Mouse (Mus musculus) effector memory CD4-positive, alpha-beta T cell, adult 7 months (primary cell): Measurements from ENCODE around the gene Srrm1. TPM values are rescaled to one million over a fixed set of nuclear protein-coding genes. Genes with fewer than 3 reads are reported as not detected.

ENCODE experiments used
- polyA plus RNA-seq: library from polyadenylated mRNA; unstranded; fragments of 100-300 nt; shearing (Covaris generic); gene quantifications from one replicate; pipeline ENCODE4 v1.2.1, GENCODE M21; 2017

Srrm1 gene
- 219 TPM for polyA plus RNA-seq

DNA sequence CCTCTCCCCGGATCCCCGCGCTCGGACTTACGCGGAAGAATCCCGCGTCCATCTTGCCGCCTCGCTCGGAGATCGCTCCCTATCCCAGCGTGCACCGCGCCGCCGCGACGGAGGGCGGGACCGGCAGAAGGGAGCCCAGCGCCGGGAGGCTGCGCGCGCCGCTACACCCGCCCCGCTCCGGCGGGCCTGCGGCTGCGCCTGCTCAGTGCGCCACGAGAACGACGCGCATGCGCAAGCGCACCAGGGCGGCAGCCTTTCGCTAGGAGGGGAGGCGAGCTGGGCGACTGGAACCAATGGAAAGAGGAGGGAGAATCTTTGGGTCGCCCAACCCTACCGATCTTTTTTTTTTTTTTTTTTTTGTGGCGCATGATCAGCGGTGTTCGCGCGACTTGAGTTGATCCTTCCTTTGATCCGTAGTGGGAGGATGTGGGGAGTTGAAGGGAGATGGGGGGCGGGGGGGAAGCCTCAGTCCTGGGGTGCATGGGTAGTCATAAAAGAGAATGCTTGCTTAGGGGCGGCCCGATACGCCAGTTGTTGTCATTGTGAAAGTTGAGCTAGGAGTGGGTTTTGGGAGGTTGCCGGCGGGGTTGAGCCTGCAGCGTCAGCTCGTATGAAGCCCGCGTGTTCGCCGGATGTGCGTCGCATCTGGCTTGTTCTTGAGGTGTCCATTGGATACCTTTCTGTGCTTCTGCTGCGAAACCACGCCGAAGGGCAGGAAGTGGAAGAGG, at the start of gene Srrm1:
Gene Srrm1, minus strand, starts transcription at position 256 of the 728 bp plus-strand sequence.

DNA sequence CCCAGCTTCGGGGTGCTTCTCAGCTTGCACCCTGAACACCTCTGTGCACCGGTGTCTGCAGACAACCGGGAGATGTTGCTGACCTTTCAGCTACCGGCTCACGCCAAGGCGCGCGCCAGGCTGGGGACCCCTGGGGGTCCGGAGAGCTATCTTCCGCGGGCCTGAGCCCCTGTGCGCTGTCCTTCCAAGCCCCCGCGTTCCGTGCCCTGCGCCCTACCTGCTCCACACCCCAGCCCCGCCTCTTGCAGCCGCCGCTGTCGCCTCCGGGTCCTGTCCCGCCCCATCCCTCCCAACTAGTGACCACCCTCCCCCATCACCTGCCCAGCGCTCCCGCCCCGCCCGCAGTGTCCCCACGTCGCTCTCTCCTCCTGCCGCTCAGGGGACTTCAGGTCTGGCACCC, 44.9 kb upstream of the Srrm1 start, which contains the start of gene Ncmap:
Gene Ncmap, minus strand, starts transcription at position 237 of the 400 bp plus-strand sequence.

DNA sequence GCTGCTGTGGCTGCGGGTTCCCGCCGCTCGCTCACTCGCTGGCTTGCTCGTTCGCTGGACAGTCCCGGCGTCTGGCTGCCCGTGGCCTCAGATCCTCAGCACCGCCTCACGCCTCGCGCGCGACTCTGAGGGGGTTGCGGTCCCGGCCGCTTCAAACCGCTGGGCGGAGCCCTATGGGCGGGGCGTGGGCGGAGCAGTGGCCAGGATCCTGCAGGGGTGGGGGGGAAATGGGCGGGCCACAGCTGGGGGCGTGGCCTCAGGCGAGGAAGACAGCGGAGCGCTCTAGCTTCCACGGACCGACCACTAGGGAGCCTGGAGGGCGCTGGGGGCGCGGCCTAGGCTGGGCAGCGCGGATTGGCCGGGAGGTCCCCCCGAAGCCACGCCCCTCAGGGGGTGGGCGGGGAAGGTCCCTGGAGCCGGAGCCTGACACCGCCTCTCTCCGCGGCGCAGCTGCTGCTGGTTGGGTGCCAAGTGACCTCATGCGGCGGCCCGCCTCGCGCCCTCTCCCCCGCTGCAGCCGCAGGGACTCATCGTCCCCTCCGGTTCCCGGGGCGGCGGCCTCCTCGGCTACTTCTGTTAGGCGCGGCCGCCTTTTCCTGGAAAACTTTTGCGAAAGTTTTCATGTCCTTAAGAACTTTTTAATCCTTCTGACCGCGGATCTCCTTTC, 80.3 kb downstream of the Srrm1 start, which contains the start of gene Clic4:
Gene Clic4, minus strand, starts transcription at position 175 of the 667 bp plus-strand sequence.

Other genes starting within 250 kb of the Srrm1 start
- gene Runx3, start 232.7 kb downstream of the Srrm1 start, polyA plus RNA-seq: 89.6 TPM
- gene Clic4, start 80.5 kb downstream of the Srrm1 start, polyA plus RNA-seq: 69.0 TPM
- 0.69 TPM for gene Ncmap, start 44.9 kb upstream of the Srrm1 start, polyA plus RNA-seq
- gene Rcan3, start 80.5 kb upstream of the Srrm1 start, polyA plus RNA-seq: 14.1 TPM
- gene Stpg1, start 141.5 kb upstream of the Srrm1 start, polyA plus RNA-seq: 0.26 TPM
- gene Nipal3, start 141.7 kb upstream of the Srrm1 start, polyA plus RNA-seq: 26.8 TPM
- not detected for gene Grhl3, start 220.3 kb upstream of the Srrm1 start, polyA plus RNA-seq